Mouse (Mus musculus) forebrain, embryonic 15.5 days (tissue): ENCODE measurements around the gene Majin. TPM values are rescaled to one million over a fixed set of nuclear protein-coding genes. Genes with fewer than 3 reads are reported as not detected.

Experiments used
- ATAC-seq: fragments of 200-750 bp; cut with Nextera tagmentation; replicated peaks from 2 replicates; pipeline ENCODE4 v1.8.0; 2017; ENCODE audit warnings: mild to moderate bottlenecking, moderate TSS enrichment, moderate library complexity
- H3K27ac ChIP-seq: fragments of 300-500 bp; sonication (generic); replicated peaks from 2 replicates; pipeline ENCODE4 v1.5.1; 2015; ENCODE audit warnings: mild to moderate bottlenecking, inconsistent platforms
- H3K27me3 ChIP-seq: fragments of 300-500 bp; sonication (generic); 2 replicates; pipeline ENCODE4 v1.6.1; 2015; ENCODE audit warnings: inconsistent platforms
- H3K36me3 ChIP-seq: fragments of 300-500 bp; sonication (generic); 2 replicates; pipeline ENCODE4 v1.6.1; 2015; ENCODE audit warnings: mild to moderate bottlenecking, inconsistent platforms
- H3K4me1 ChIP-seq: fragments of 300-500 bp; sonication (generic); 2 replicates; pipeline ENCODE4 v1.6.1; 2015; ENCODE audit warnings: inconsistent platforms
- H3K4me2 ChIP-seq: fragments of 300-500 bp; sonication (generic); replicated peaks from 2 replicates; pipeline ENCODE4 v1.6.1; 2015; ENCODE audit warnings: mild to moderate bottlenecking, inconsistent platforms
- H3K4me3 ChIP-seq: fragments of 300-500 bp; sonication (generic); 2 replicates; pipeline ENCODE4 v1.5.1; 2015; ENCODE audit warnings: mild to moderate bottlenecking, inconsistent platforms
- H3K9ac ChIP-seq: fragments of 300-500 bp; sonication (generic); replicated peaks from 2 replicates; pipeline ENCODE4 v1.6.1; 2015; ENCODE audit warnings: mild to moderate bottlenecking, inconsistent platforms
- H3K9me3 ChIP-seq: fragments of 300-500 bp; sonication (generic); 2 replicates; pipeline ENCODE4 v1.6.1; 2016; ENCODE audit warnings: inconsistent platforms
- WGBS: fragments of 180-500 bp; shearing (Covaris S2); methylation state at CpG from one replicate; pipeline ENCODE4 v1.1.7; 2015; ENCODE audit warnings: mixed read lengths; 5-methylcytosine and 5-hydroxymethylcytosine counted together
- polyA plus RNA-seq: library from polyadenylated mRNA; unstranded; fragments of >200 nt; fragmentation: Nextera tagmentation; extraction: Ambion mirVana; gene quantifications from 2 replicates; pipeline ENCODE4 v1.2.1, GENCODE M21; 2015

Majin gene
- polyA plus RNA-seq, 1 experiment from 2014 or later = not detected

DNA sequence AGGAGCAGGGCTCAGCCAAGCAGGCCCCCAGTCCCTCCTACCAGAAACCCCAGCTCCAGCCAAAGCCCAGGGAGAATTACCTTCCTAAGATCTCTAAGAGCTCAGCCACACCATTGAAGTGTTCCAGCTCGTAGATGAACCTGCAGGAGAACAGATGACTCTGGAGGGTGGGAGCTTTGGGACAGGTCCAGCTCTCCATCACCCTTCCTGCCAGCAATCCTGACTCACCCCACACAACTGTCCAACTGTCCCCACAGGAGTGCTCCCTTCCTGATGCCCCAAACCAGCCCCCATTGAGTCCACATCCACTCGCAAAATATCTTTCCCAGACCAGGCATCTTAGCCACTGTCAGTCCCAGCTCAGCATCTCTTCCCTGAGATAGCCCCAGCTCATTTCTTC, 46.8 kb downstream of the Majin start:
- 91% methylated on average over 2 of the region's 2 CpGs for WGBS
- no peak for ATAC-seq
- no peak overlapping the region for H3K9ac ChIP-seq
- no peak overlapping the region for H3K4me2 ChIP-seq
- no peaks in the 10 kb centered on the region for H3K27me3 ChIP-seq
- H3K9me3 ChIP-seq = no peaks in the 10 kb centered on the region
- no peak overlapping the region for H3K27ac ChIP-seq
- no peak overlapping the region for H3K4me3 ChIP-seq
- H3K4me1 ChIP-seq = peaks cover 18% of the 10 kb centered on the region
- H3K36me3 ChIP-seq = peaks cover 53% of the 10 kb centered on the region

DNA sequence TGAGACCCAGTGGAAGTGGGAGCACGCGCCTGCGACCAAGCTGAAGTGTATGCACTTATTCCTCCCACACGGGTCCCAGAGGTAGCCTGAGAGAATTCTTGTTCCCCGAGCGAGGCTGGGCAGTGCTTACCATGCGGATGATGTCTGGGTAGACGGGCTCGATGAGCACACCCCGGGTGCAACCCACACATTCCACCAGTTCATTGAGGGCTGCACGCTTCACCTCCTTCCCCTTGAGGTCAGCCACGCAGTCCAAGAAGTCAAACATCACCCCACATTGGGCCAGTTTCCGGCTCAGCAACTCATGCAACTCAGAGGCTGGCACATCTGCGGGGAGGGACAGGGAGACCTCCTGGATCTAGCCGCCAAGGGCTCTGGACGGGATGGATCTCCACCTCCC, 49.5 kb downstream of the Majin start:
- Histone ChIP-seq H3K27ac (no peak overlapping the region), H3K9ac (no peak overlapping the region), H3K36me3 (peaks cover 38% of the 10 kb centered on the region), H3K4me3 (no peak overlapping the region), H3K9me3 (no peaks in the 10 kb centered on the region), H3K27me3 (no peaks in the 10 kb centered on the region), H3K4me1 (peaks cover 22% of the 10 kb centered on the region), H3K4me2 (no peak overlapping the region)
- 93% methylated on average over 16 of the region's 16 CpGs for WGBS
- no peak for ATAC-seq

DNA sequence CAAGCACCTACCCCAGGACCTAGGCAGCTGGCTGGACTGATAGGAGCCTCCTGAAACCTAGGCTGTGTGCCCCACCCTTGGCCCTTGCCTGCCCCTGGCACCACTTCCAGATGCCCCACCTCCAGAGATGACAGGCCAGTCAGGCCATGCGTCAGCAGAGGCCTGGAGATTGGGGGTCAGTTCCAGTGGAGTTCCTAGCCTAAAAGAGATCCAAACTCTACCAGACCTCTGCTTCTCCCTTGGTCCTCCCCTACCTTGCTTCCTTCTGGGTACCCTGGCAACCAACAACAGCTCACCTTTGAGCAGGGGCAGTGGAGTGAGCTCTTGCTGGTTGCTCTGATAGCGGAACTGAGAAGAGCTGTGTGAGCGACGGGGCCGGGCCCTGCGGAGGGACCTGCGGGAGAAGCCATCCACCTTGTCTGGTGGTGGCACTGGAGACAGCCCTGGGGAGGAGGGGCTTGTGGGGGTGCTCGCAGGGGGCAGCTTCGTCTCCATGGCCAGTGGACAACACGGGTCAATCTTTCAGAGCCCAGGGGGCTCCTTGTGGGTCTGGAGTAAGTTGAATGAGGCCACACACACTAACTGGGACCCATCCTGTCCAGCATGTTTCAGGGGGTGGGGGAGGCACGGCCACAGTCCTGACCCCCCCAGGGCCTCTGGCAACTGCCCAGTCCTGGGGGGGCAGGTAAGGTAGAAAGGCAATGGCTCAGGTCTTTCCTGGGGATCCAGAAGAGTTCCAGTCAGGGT, 50.3 kb downstream of the Majin start:
- Histone ChIP-seq H3K4me3 (peak overlapping the region; percentile 93), H3K9ac (peak overlapping the region; percentile 89), H3K9me3 (no peaks in the 10 kb centered on the region), H3K36me3 (peaks cover 30% of the 10 kb centered on the region), H3K27ac (no peak overlapping the region), H3K27me3 (no peaks in the 10 kb centered on the region), H3K4me1 (peaks cover 22% of the 10 kb centered on the region), H3K4me2 (peak overlapping the region; percentile 94)
- ATAC-seq = no peak
- WGBS = 69% methylated on average over 11 of the region's 11 CpGs

DNA sequence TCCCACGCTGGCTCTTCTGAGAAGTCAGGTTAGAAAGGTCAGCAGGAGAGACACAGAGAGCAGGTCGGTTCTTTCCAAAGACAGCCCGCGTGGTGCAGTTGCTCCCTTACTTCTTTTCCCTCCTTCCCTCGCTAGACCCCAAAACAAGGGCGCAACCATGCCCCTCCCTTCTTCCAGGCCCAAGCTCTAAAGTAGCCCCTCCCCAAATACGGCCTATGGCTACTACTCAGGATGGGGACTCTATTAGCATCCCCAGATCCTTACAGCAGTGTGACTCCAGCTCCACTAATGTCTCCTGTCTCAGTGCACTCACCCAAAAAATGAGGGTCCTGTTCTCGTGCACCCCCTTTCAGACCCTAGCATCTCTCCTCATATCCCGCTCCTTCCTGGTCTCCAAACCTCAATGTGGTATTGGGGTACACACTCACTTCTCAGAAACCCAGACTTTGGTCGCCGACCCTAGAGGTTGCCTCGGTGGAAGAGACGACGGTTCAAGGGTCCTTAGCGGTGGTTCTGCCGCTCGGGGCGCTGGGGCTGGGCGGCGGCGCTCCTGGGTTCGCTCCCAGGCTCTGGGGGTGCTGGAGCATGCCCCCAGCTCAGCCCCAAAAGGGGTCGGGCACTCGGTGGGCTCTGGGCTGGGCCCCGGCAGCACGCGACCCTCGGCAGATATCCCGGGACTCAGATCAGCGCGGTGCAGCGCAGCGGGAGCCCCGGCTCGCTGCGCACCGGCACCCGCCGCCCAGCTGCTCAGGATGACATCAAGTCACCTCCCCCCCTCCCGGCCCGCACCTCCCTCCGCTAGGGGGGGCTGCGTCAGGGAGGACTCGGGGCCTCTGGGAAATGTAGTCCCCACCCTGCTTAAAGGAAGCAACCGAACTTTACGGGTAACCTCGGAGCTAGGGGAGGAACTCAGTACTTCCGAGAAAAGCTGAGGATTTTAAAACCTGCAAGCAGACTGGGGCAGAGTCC, 51.2 kb downstream of the Majin start, which contains the start of gene Ppp2r5b:
Gene Ppp2r5b (minus strand): TSS at position 789 of the 969 bp plus-strand sequence.
- Histone ChIP-seq H3K9me3 (no peaks in the 10 kb centered on the region), H3K27ac (peak within 1 kb of the TSS; percentile 95), H3K9ac (peak within 1 kb of the TSS; percentile 89), H3K36me3 (peaks cover 21% of the 10 kb centered on the region), H3K4me2 (peak within 1 kb of the TSS; percentile 94), H3K4me3 (peak within 1 kb of the TSS; percentile 93), H3K4me1 (peaks cover 22% of the 10 kb centered on the region), H3K27me3 (no peaks in the 10 kb centered on the region)
- ATAC-seq = peak; percentile 95
- 1% methylated on average over 48 of the region's 48 CpGs for WGBS

DNA sequence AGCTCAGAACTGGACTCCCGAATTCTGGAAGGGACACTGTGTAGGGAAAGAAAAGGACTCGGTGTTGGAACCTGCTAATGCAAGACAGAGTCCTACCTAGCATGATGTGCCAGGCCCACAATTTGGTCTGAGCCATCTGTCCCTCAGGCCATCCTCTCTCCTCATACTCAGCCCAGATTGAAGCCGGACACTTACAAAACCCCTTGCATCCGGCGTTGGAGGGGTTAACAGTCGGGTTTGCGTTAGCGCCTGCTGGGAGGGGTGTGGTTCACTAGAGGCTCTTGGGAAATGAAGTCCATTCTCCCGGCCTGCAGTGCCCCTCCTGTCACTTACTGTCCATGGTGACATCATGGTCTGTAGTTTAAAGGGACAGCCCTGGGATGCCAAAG, 51.9 kb downstream of the Majin start:
- H3K4me3 ChIP-seq = peak overlapping the region; percentile 93
- peak overlapping the region; percentile 95 for H3K27ac ChIP-seq
- H3K4me2 ChIP-seq = peak overlapping the region; percentile 94
- peak; percentile 88 for ATAC-seq
- peaks cover 26% of the 10 kb centered on the region for H3K4me1 ChIP-seq
- H3K9ac ChIP-seq = peak overlapping the region; percentile 89
- WGBS = under 1% methylated on average over 9 of the region's 9 CpGs
- H3K36me3 ChIP-seq = peaks cover 15% of the 10 kb centered on the region
- H3K27me3 ChIP-seq = no peaks in the 10 kb centered on the region
- no peaks in the 10 kb centered on the region for H3K9me3 ChIP-seq

DNA sequence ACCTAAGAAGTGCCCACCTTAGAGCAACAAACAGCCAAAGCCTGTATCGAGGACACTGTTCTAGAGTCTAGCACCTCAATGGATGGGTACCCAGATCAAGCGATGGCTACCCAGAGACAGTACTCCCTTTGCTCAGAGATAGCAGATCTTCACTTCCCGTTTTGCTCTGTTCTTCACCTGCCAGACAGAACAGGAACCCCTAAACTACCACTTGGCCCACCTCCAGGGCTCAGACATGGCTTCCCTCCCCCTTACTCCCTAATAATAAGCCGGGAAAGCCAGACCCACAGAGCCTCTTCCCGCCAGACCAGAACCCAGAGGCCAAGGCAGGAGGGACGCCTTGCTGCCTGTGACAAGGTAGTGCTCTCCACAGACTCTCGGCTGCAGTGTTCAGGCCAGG, 52.7 kb downstream of the Majin start:
- Histone ChIP-seq H3K4me1 (peaks cover 27% of the 10 kb centered on the region), H3K4me3 (no peak overlapping the region), H3K4me2 (no peak overlapping the region), H3K9me3 (no peaks in the 10 kb centered on the region), H3K9ac (no peak overlapping the region), H3K36me3 (peaks cover 9% of the 10 kb centered on the region), H3K27ac (no peak overlapping the region), H3K27me3 (no peaks in the 10 kb centered on the region)
- ATAC-seq = no peak
- WGBS = 72% methylated on average over 7 of the region's 7 CpGs

DNA sequence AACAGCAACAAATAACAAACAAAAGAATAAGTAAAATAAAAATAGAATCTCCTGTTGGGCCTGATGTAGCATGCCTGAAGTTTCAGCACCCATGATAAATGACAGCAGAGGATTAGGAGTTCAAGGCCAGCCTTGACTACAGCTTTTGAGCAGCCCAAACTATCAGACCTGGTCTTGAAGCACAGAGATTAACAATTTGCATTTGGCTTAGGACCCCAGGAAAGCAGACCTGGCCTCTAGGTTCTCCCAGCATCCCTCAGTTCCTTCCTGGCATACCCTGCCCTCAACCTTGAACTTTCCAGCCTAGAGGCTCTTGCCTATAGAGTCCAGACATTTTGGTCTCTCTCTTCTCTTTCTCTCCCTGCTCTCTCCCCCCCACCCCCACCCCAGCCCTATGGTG, 54.6 kb downstream of the Majin start:
- Histone ChIP-seq H3K4me1 (peaks cover 40% of the 10 kb centered on the region), H3K9me3 (no peaks in the 10 kb centered on the region), H3K36me3 (no peaks in the 10 kb centered on the region), H3K4me3 (no peak overlapping the region), H3K27ac (no peak overlapping the region), H3K27me3 (no peaks in the 10 kb centered on the region), H3K9ac (no peak overlapping the region), H3K4me2 (no peak overlapping the region)
- no peak for ATAC-seq

DNA sequence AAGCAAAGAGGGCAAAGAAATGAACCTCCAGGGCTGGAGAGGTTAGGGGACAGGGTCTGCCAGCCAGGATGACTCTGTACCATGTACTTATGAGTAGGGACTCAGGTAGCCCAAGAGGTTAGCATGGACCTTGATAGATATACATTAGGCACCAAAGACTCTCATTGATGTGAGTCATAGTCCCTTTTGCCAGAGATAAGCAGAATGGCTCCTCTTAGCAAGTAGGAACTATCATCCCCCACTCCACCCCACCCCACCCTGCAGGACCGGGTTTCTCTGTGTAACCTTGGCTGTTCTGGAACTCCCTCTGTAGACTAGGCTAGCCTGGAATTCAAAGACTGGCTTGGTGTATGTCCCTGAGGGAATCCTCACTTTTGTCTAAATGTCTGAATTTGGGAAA, 55.9 kb downstream of the Majin start:
- 69% methylated on average over 1 of the region's 1 CpGs for WGBS
- H3K9ac ChIP-seq = 0 out of 2 replicates have a peak overlapping the region, but pooled peaks have one; percentile 0
- H3K27ac ChIP-seq = no peak overlapping the region
- H3K27me3 ChIP-seq = no peaks in the 10 kb centered on the region
- no peak overlapping the region for H3K4me3 ChIP-seq
- H3K4me1 ChIP-seq = peaks cover 26% of the 10 kb centered on the region
- peaks cover 8% of the 10 kb centered on the region; the same call in 1 of the 2 replicates for H3K36me3 ChIP-seq
- H3K4me2 ChIP-seq = no peak overlapping the region
- no peak for ATAC-seq
- no peaks in the 10 kb centered on the region for H3K9me3 ChIP-seq

DNA sequence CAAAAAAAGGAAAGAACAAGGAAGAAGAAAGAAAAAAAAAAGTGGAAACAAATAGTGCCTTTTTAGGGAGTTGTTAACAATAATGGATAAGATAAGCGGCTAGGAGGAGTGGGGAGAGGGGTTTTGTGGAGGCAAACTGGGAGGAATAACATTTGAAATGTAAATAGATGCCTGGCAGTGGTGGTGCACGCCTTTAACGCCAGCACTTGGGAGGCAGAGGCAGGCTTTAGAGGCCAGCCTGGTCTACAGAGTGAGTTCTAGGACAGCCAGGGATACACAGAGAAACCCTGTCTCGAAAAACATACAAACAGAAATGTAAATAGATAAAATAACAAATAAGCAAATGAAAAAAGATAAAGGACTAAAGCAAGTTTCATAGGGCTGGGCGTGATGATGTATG, 56.5 kb downstream of the Majin start:
- H3K27ac ChIP-seq = peak overlapping the region; percentile 73
- no peak overlapping the region for H3K9ac ChIP-seq
- peak overlapping the region; percentile 83; the same call in 1 of the 2 replicates for H3K4me2 ChIP-seq
- peaks cover 12% of the 10 kb centered on the region; the same call in 1 of the 2 replicates for H3K36me3 ChIP-seq
- H3K4me3 ChIP-seq = peak overlapping the region; percentile 85
- 36% methylated on average over 5 of the region's 5 CpGs for WGBS
- no peaks in the 10 kb centered on the region for H3K27me3 ChIP-seq
- H3K9me3 ChIP-seq = no peaks in the 10 kb centered on the region
- no peak for ATAC-seq
- peaks cover 23% of the 10 kb centered on the region for H3K4me1 ChIP-seq

DNA sequence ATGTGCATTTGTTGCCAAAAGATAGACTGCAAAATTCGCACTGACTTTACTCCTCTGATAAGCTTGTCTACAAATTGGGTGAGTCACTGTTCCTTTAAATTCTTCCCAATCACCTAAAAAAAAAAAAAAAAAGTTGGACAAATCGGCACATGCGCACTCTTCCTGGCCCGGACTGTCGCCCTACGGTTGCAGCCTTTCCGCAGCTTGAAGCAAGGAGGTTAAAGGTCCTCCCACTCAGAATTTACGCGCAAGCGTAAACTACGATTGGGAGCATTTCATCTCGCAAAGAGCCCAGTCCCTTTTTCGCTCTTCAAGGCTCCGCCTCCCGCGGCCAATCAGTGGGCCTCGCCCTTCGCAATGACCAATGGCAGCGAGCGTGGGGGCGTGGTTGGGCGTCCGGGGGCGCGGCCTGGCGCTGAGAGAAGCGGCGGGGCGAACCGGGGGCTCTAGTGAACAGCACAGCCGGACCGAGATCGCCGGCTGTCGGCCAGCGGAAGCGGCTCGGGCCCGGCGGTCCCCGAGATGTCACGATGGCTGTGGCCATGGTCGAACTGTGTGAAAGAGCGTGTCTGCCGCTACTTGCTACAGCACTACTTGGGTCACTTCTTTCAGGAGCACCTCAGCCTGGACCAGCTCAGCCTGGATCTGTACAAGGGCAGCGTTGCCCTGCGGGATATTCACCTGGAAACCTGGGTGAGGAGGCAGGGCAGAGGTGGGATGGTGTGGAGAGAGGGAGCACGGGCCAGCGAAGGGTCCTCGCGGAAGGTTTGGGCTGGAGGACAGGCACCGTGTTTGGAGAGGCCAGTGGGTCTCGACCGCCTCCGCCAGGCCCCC, 57.3 kb downstream of the Majin start, which contains the start of gene Atg2a:
Gene Atg2a (plus strand): TSS at position 395 of the 834 bp plus-strand sequence.
- Histone ChIP-seq H3K4me1 (peaks cover 20% of the 10 kb centered on the region), H3K4me2 (peak within 1 kb of the TSS; percentile 83), H3K36me3 (peaks cover 18% of the 10 kb centered on the region; the same call in 1 of the 2 replicates), H3K27ac (peak within 1 kb of the TSS; percentile 73), H3K9me3 (no peaks in the 10 kb centered on the region), H3K27me3 (no peaks in the 10 kb centered on the region), H3K4me3 (peak within 1 kb of the TSS; percentile 85), H3K9ac (peak within 1 kb of the TSS; percentile 93)
- peak; percentile 94 for ATAC-seq
- under 1% methylated on average over 55 of the region's 55 CpGs for WGBS

DNA sequence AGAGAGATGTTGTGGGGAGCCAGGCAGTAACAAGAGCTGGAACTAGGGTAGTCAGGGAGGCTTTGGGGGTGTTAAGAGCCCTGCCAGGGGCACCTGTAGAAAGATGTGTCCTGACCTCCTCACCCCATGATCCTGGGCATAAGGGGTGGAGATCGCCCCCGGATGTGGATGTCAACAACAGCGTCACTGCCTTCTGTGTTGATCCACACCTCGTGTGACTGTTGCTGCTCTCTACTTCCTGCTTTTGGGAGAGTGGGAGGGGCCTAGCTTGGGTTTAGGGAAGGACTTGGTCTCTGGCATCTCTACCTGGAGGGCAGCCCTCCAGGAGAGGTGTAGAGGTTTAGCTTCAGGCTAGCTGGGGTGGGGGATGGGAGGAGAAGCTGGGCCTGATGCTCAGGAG, 58.1 kb downstream of the Majin start:
- ATAC-seq = no peak
- Histone ChIP-seq H3K4me2 (peak overlapping the region; percentile 83), H3K9ac (peak overlapping the region; percentile 93), H3K27ac (peak overlapping the region; percentile 73; the same call in 1 of the 2 replicates), H3K36me3 (peaks cover 25% of the 10 kb centered on the region), H3K4me1 (peaks cover 19% of the 10 kb centered on the region), H3K27me3 (no peaks in the 10 kb centered on the region), H3K4me3 (peak overlapping the region; percentile 85), H3K9me3 (no peaks in the 10 kb centered on the region)
- WGBS = 0% methylated on average over 4 of the region's 4 CpGs
